Mouse (Mus musculus) ES-E14 (cell line): Measurements from ENCODE around the gene Pibf1.

Experiments
- CHD2 ChIP-seq: IDR thresholded peaks from 2 replicates; pipeline ENCODE4 v1.6.1; 2014; ENCODE audit warnings: mild to moderate bottlenecking, low read depth, low read length, inconsistent platforms
- HCFC1 ChIP-seq: IDR thresholded peaks from 2 replicates; pipeline ENCODE4 v1.6.1; 2012; ENCODE audit warnings: low read length, inconsistent platforms, borderline replicate concordance; ENCODE audit not compliant: insufficient read depth
- ZC3H11A ChIP-seq: IDR thresholded peaks from 2 replicates; pipeline ENCODE4 v1.6.1; 2012; ENCODE audit warnings: low read depth, mild to moderate bottlenecking, inconsistent platforms, low read length, borderline replicate concordance
- ZNF384 ChIP-seq: IDR thresholded peaks from 2 replicates; pipeline ENCODE4 v1.6.1; 2012; ENCODE audit warnings: low read depth, low read length, inconsistent platforms

DNA sequence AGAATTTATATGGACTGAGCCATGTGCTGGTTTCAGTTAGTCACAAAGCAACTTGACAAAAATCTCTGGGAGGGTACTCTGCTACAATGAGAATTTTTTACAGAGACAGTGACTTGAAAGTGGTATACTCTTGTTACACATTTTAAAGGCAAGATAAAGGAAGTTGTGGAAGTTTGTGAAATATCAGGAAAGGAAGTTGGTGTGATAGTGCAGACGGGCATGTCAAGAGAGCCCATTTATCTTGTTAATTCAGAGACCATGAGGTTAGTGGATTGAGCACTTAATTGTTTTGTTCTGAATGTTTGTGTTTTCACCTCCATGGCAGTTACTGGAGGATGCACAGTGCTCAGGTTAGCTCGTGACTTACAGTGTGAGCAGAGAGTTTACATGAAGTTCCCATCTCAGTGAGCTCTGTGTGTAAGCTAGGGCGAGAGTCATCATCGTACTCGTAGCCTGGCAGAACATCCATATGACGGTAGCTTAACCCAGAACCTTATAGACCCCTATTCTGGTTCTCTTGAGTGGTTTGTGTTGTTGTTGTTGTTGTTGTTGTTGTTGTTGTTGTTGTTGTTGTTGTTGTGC lies 5.4 kb downstream of the Pibf1 start:
- TF ChIP-seq ZC3H11A: no peak
- no peak for TF ChIP-seq CHD2
- no peak for TF ChIP-seq HCFC1
- no peak for TF ChIP-seq ZNF384
